Mouse (Mus musculus) cerebral cortex, adult 2 months (tissue): Measurements from ENCODE around the gene Lamp1.

Source experiments
- WGBS: fragments of 180-500 bp; shearing (Covaris S2); methylation state at CpG from one replicate; pipeline ENCODE4 v1.1.7; 2018; 5-methylcytosine and 5-hydroxymethylcytosine counted together

Lamp1 gene

GRCm38 (mm10) chr8:13163563-13163962, 4.6 kb downstream of the Lamp1 start:
- WGBS, result 90% methylated on average over 1 of the region's 1 CpGs

- WGBS, result 64% methylated on average over 5 of the region's 5 CpGs
Observed at GRCm38 (mm10) chr8:13164361-13164760, 5.4 kb downstream of the Lamp1 start.

GRCm38 (mm10) chr8:13170510-13170909, 11.5 kb downstream of the Lamp1 start:
- WGBS, result 36% methylated on average over 1 of the region's 1 CpGs

GRCm38 (mm10) chr8:13174305-13174704, 15.3 kb downstream of the Lamp1 start:
- 81% methylated on average over 4 of the region's 4 CpGs for WGBS

- WGBS, result 73% methylated on average over 4 of the region's 4 CpGs
Observed at GRCm38 (mm10) chr8:13174811-13175210, 15.8 kb downstream of the Lamp1 start.

- 62% methylated on average over 1 of the region's 1 CpGs for WGBS
Observed at GRCm38 (mm10) chr8:13175650-13176049, 16.7 kb downstream of the Lamp1 start.

- 88% methylated on average over 7 of the region's 7 CpGs for WGBS
Observed at GRCm38 (mm10) chr8:13177173-13177852, 18.4 kb downstream of the Lamp1 start.

GRCm38 (mm10) chr8:13178137-13178536, 19.2 kb downstream of the Lamp1 start:
- 87% methylated on average over 5 of the region's 5 CpGs for WGBS

- 74% methylated on average over 6 of the region's 6 CpGs for WGBS
Observed at GRCm38 (mm10) chr8:13179482-13179881, 20.5 kb downstream of the Lamp1 start.

- 65% methylated on average over 7 of the region's 7 CpGs for WGBS
Observed at GRCm38 (mm10) chr8:13179948-13180347, 21.0 kb downstream of the Lamp1 start.

GRCm38 (mm10) chr8:13180408-13180807, 21.4 kb downstream of the Lamp1 start:
- 61% methylated on average over 9 of the region's 9 CpGs for WGBS

GRCm38 (mm10) chr8:13180911-13181690, 22.1 kb downstream of the Lamp1 start:
- WGBS, result 71% methylated on average over 18 of the region's 18 CpGs

- WGBS, result 35% methylated on average over 2 of the region's 2 CpGs
Observed at GRCm38 (mm10) chr8:13181691-13181976, 22.7 kb downstream of the Lamp1 start.

GRCm38 (mm10) chr8:13186819-13187218, 27.9 kb downstream of the Lamp1 start:
- 88% methylated on average over 8 of the region's 8 CpGs for WGBS

GRCm38 (mm10) chr8:13187229-13187628, 28.3 kb downstream of the Lamp1 start:
- WGBS, result 87% methylated on average over 9 of the region's 9 CpGs

- WGBS, result 73% methylated on average over 7 of the region's 7 CpGs
Observed at GRCm38 (mm10) chr8:13187638-13188037, 28.7 kb downstream of the Lamp1 start.

- WGBS, result 90% methylated on average over 13 of the region's 13 CpGs
Observed at GRCm38 (mm10) chr8:13188052-13188555, 29.1 kb downstream of the Lamp1 start.

- 89% methylated on average over 1 of the region's 1 CpGs for WGBS
Observed at GRCm38 (mm10) chr8:13188857-13189256, 29.9 kb downstream of the Lamp1 start.

GRCm38 (mm10) chr8:13190235-13190634, 31.3 kb downstream of the Lamp1 start:
- 88% methylated on average over 8 of the region's 8 CpGs for WGBS

- WGBS, result 50% methylated on average over 10 of the region's 10 CpGs
Observed at GRCm38 (mm10) chr8:13194818-13195217, 35.9 kb downstream of the Lamp1 start.

- 91% methylated on average over 5 of the region's 5 CpGs for WGBS
Observed at GRCm38 (mm10) chr8:13197493-13197892, 38.5 kb downstream of the Lamp1 start.

GRCm38 (mm10) chr8:13199385-13200061, 40.6 kb downstream of the Lamp1 start:
- 50% methylated on average over 14 of the region's 14 CpGs for WGBS
